Mouse (Mus musculus): Measurements from ENCODE around the gene Prr5.

- TF ChIP-seq CTCF (IDR thresholded peaks at IDR 0.05): no peak
- TF ChIP-seq POLR2A (IDR thresholded peaks at IDR 0.05; ENCODE audit: insufficient read depth, low read depth, low read length): no peak
- TF ChIP-seq EP300 (IDR thresholded peaks at IDR 0.05; ENCODE audit: insufficient read depth, low read depth, low read length): no peak
Measured at GRCm38 (mm10) chr15:84715132-84715531, 45.7 kb downstream of the Prr5 start.
